Mouse (Mus musculus): ENCODE data around the gene Gm42742.

DNA sequence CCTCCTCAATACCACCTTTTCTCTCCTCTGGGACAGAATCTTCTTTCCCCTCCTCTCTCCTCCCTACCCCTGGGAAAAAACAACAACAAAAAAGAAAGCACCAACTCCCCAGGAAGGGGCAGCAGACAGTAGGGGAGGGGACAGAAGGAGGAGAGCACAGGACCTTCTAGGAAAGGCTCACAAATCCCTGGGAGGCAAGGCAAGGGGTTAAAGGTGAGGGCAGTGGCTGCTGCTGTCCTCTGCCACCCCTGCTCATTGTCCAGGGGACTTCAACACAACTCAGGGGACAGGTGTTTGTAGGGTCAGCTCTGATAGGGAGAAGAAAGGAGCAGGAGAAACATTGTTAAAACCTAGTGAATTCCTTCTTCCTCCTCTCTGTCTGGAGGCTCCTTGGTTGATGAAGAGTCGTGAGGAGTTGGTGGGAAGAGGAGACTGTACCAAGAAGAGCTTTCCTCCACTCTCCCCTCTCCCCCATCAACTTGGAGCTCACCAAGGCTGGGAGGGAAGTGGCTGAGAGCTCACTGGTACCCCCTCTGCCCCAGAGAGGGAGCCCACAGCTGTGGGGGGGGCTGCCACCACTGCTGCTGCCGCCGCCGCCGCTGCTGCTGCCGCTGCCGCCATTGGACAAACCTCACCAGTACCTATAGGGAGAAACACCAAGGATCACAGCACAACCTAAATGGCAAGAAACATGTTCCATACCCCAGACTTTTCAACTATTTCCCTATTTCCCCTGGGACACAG is 1.8 kb upstream of the Gm42742 start:
- TF ChIP-seq GATA1 (IDR thresholded peaks at IDR 0.05; ENCODE audit: low read length), result no peak
- TF ChIP-seq TAL1 (IDR thresholded peaks at IDR 0.05; ENCODE audit: low read length), result no peak

All from erythroblast, embryonic 14.5 days (primary cell).